Mouse (Mus musculus): ENCODE measurements at regions not wholly inside any gene's neighbourhood (a gene's known extent, or its start where the extent isn't known, plus 50 kb on each side); places are given as distances from the start of the nearest gene placed in this dataset.

DNA sequence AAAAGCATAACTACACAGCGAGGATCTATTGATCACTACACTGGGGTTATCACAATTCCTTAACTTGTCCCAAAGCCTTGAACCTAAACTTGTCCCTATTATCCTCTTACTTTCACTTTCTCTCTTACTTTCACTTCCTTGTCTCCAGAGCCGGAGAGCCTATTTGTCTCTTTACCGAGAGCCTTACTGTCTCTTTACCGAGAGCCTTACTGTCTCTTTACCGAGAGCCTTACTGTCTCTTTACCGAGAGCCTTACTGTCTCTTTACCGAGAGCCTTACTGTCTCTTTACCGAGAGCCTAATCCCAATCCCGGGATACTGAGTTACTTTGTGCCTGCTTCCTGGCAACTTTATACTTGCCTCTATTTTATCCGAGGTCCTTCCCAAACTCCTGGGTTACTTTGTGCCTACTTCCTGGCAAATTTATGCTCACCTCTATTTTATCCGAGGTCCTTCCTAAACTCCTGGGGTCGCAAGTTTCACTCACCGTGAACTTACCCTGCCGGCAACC, 335.3 kb upstream of the Ccng1 start:
- DNase-seq: peak; percentile 7 to 14

DNA sequence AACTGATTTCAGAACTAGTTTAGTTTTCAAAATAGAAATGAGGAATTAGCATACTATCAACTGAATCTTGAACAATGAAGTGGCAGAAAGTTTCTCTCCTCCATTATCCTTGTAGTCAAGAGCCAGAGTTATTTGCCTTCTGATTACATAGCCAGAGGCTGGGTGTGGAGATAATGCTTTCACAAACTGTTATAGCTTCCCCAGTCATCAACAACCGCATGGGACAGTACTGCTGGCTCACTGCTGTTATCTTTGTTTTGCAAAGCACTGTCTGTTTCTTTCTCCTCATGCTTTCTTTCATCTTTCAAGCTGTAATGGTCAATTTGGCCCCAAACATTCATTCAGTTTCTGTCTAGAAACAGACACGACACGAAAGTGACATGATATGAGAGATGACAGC, 308.5 kb upstream of the Ccng1 start:
- no peak for DNase-seq

DNA sequence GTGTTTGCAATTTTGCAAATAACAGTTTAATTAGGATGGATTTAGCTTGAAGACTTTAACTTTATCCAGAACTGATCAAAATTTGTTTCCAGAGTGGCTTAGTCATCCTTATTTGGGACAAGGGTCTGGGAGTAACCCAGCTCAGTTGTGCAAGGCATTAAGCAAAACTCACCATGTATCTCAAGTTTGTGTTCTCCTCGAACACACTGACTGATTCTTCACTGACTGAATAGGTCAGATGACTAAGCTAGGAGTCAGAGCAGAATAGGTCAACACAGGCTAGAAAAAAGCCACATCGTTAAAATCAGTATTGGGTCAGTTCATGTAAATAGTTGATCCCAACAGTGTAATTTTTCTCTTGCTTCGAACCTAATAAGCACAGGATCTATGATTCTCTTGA, 302.7 kb upstream of the Ccng1 start:
- DNase-seq: no peak

DNA sequence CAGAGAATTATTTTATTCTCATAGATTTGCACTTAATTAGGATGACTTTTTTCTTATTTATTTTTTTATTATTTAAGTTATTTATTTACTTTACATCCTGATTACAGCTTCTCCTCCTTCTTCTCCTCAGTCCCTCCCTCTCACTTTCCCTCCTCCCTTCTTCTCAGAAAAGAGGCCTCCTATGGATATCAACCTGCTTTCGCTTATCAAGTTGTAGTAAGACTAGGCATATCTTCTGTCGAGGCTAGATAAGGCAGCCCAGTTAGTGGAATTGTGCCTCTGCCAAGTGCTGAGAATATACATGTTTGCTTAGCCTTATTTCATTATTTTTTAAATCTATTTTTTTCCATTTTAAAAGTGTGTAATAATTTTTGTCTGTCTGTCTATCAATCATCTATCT, 274.9 kb upstream of the Ccng1 start:
- DNase-seq: no peak

DNA sequence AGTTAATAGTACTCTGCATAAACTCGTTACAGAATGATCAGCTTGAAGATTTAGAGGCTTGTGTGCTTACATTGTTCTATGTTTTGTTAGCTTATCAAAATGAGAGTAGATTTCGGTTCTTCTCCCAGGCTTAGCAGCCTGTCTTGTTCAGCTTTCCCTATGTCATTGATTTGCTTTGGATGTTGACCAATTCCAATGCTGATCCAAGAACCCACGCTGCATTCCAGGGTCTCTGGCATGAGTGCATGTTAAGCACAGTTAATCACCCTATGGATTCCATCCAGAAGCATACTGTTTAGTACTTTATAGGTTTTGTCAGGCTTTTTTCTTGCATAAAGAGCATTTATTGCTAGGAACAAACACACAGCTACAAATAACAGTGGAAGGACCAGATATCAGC, 255.0 kb upstream of the Ccng1 start:
- DNase-seq: peak in 1 of 2 experiments; percentile 18

DNA sequence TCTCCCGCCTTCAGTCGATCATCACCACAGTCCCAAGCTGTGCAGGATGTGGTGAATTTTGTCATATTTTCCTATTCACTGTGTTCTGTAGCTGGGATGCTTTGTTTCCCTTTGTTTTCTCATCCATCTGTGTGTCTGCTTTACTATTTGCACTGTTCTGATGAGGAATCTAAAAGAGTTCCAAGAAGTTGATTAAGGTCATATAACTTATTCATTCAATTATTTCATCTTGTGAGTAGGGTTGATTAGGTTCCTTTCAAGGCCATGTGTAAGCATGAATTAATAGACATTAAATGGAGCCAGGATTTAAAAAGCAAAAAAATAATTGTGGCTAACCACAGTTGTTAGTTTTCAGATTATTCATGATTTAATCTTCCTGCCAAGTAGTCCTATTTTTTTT, 217.7 kb upstream of the Ccng1 start:
- DNase-seq: no peak

DNA sequence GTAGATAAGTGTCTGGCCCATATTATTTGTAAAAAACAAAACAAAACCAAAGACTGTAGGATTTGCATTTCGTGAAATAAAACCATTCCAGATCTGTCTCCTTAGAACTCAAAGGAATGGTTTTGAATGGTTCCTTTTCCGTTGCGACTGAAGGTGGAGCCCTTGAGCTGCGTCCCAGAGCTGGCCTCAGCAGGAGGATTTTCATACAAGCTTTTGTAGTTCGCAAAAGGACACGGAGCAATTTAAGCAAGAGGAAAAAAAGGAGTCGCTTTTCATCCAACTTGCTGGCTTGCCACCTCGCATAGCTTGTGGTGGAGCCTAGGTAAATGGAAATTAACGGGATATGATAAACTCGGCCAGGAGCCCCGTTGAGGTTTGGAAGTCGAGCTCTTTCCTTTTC, 172.1 kb upstream of the Ccng1 start:
- DNase-seq: peak; percentile 88 to 89

DNA sequence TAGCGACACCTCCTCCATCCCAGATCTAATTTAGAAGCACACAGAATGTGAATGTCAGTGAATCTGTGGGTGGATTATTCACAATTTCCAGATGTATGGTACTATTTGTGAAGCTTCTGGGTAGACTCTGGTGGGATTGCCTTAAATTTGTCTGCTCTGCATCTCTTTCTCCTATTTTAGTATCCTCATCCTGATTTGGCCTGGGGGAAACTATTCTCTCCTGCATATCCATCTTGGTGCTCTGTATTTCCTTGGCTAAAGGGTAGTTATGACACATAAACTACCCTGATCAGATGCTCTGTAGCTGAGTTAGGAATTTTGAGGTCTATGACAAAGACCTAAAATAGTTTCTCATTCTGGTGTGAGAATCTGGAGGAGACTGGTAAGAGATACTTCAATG, 136.4 kb upstream of the Ccng1 start:
- DNase-seq: no peak

DNA sequence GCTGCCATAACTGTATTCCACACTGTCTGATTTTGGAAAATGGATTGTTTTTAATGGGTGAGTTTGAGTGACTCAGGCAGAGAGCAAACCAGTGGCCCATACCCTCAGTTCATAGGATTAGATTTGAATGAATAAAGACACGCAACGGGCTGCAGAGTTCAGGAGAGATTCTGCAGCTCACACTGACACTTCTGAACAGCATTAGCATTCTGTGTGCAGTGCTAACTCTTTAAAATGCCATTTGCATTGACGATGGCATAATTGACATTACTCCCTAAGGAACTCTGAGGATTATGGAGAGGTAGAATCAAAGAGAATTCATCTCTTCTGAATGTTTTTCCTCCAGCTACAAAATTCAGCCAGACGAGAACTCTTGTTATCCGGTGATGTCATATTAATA, 129.4 kb upstream of the Ccng1 start:
- no peak for DNase-seq

DNA sequence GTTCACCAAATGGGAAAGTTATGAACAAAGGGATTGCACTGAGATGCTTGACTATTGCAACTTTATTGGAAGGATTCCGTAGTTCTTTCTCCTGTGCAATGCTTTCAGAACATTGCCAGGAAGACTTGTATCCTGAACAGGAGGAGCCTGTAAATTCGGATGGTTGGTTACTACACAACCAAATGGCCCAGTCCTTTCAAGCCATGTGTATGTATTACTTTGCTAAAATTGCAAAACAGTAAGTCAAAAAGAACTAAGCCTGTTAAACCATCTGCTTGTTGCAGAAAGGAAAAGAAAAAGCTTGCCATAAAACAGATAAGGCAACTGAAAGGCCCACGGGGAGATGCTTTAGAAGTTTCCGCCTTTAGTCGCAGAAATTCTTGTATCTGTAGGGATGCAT, 124.5 kb upstream of the Ccng1 start:
- DNase-seq: no peak

DNA sequence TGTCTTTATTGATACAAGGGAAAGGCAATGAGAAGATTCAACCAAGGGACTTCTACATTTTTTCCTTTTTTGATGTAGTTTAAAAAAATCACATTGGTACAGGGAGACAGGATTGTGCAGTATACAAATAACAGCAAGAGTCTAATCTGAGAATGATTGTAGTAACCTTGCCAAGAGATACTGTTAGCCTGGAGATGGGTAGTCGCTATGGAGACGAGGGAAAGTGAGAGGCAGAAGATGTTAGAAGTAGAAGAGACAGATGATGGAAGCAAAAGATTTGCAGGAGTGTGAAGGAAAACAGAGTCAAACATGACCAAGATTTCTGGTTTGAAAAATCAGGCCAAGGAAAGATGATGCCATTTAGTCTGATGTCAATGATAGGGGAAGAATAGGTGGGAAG, 117.9 kb upstream of the Ccng1 start:
- DNase-seq: no peak

DNA sequence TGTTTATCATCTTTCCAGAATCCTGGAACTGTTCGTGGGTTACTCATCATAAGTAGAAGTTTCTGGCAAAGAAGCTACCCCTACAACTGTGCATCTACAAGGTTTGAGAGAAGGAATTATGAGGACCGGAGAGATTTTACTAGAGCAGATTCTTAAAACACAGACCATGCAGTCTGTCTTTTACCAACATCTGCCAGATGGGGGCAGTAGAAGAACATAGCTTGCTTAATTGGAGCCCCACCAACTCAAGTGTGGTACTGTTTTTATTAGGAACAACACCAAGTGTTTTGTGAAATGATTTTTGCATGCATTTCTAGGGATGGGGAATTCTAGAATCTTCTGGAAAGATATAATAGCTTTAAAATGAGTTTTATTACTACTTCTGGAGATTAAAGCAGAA, 110.6 kb upstream of the Ccng1 start:
- DNase-seq: peak; percentile 86

DNA sequence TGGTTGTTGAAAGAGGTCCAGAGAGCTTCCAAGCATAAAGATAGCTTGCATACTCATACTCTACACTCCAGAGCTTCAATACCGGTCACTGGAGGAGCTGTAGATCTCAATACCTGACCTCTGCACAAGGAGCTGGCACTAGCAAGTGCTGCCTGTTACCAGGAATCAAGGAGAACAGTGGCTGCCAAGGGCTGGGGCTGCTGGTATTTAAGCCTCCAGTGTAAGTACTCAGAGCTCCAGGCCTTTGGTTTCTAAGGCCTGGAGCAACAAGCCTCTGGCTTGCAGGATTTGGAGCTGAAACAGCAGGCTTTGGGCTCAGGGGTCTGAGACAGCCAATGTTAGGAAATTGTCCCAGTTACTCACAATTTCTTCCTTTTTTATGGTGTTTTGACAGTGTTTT, 96.2 kb upstream of the Ccng1 start:
- peak in 1 of 2 experiments; percentile 8 for DNase-seq

DNA sequence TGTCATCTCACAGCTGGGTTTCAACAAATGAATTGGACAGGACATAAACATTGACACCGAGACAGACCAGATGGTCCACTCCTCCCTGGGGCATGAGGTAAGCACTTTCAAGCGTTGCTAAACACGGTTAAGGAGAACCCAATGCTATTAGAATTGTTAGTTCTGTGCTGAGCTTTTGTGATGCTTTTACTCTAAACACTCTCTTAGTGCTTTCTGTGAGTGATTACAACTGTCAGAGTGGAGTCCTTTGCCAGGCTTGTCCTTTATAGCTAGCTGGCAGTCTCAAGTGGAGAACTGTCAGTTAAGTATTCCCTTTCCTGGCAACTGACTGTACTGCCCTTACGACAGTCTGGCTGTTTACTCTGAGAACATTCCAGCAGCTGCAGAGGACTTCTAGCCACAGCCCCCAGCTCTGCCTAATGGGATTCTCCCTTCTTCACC, 95.6 kb upstream of the Ccng1 start:
- peak; percentile 2 to 8 for DNase-seq

DNA sequence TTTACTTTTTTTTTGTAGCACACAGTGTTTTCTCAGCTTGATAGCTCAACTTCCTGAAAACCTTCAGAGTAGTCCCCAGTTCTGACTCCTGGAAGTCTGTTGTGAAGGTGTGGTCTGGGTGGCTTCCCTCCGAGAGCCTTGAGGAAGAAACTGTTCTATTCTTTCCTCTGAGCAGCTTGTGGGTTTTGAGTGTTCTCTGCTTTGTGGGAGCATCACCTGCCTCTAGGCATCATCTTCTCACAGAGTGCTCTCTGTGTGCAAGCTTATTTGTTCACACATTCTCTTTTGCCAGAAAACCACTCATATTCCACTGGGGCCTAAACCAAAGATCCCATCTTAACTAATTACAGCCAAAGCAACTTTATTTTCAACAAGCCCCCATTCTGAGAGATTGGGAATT, 91.5 kb upstream of the Ccng1 start:
- DNase-seq: no peak

DNA sequence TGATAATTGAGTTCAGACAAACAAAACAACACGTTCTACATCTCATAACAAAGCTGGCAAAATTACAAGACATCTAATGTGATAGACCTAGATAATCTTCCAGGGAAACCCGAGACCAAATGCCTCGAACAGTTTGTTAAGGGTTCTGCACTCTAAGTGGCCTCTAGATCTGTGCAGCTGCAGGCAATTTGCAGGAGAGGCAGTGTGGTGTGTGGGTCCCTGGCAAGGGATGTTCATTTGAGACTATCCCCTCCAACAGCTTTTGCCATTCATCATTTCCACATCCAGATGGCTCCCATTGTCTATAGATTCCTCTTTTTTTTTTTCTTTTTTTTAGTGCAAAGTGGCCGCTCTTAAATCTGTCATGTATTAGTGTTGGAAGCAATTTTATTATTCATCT, 80.3 kb upstream of the Ccng1 start:
- no peak for DNase-seq
